Mouse (Mus musculus): ENCODE results near the gene Fhit. TPM values are rescaled to one million over a fixed set of nuclear protein-coding genes. Genes with fewer than 3 reads are reported as not detected.

Fhit gene
- polyA plus RNA-seq, 1 experiment from 2014 or later, result 1.9 TPM

- no peaks in the 10 kb centered on the region for H3K36me3 ChIP-seq (ENCODE audit: control insufficient read depth, insufficient read depth)
- no peaks in the 10 kb centered on the region for H3K27me3 ChIP-seq (ENCODE audit: control insufficient read depth, insufficient read depth, low read depth, low read length)
- H3K27ac ChIP-seq (ENCODE audit: low read length), result no peak overlapping the region
- WGBS (ENCODE audit: insufficient replicate concordance), result 76% methylated on average over 2 of the region's 2 CpGs
- H3K4me1 ChIP-seq (ENCODE audit: control insufficient read depth, low read depth, low read length), result no peaks in the 10 kb centered on the region
- ATAC-seq (ENCODE audit: low read depth), result no peak
- H3K9me3 ChIP-seq (replicated peaks; ENCODE audit: control insufficient read depth, low read length), result no peaks in the 10 kb centered on the region
- no peak overlapping the region for H3K4me2 ChIP-seq (ENCODE audit: low read depth, low read length)
- no peak overlapping the region for H3K4me3 ChIP-seq (ENCODE audit: low read depth, low read length)
- no peak overlapping the region for H3K9ac ChIP-seq (ENCODE audit: low read depth, low read length)
Observed at GRCm38 (mm10) chr14:10221847-10222246, 940.0 kb downstream of the Fhit start.

GRCm38 (mm10) chr14:10213216-10213615 is 948.6 kb downstream of the Fhit start:
- H3K4me3 ChIP-seq (ENCODE audit: low read depth, low read length), result no peak overlapping the region
- H3K36me3 ChIP-seq (ENCODE audit: control insufficient read depth, insufficient read depth), result no peaks in the 10 kb centered on the region
- H3K4me2 ChIP-seq (ENCODE audit: low read depth, low read length), result no peak overlapping the region
- WGBS (ENCODE audit: insufficient replicate concordance), result 38% methylated on average over 4 of the region's 4 CpGs
- no peaks in the 10 kb centered on the region for H3K4me1 ChIP-seq (ENCODE audit: control insufficient read depth, low read depth, low read length)
- H3K27me3 ChIP-seq (ENCODE audit: control insufficient read depth, insufficient read depth, low read depth, low read length), result no peaks in the 10 kb centered on the region
- no peak overlapping the region for H3K9ac ChIP-seq (ENCODE audit: low read depth, low read length)
- H3K9me3 ChIP-seq (replicated peaks; ENCODE audit: control insufficient read depth, low read length), result no peaks in the 10 kb centered on the region
- no peak overlapping the region for H3K27ac ChIP-seq (ENCODE audit: low read length)
- ATAC-seq (ENCODE audit: low read depth), result no peak

GRCm38 (mm10) chr14:10211184-10211583 is 950.7 kb downstream of the Fhit start:
- no peak overlapping the region for H3K27ac ChIP-seq (ENCODE audit: low read length)
- no peak overlapping the region for H3K4me2 ChIP-seq (ENCODE audit: low read depth, low read length)
- no peak overlapping the region for H3K9ac ChIP-seq (ENCODE audit: low read depth, low read length)
- no peaks in the 10 kb centered on the region for H3K4me1 ChIP-seq (ENCODE audit: control insufficient read depth, low read depth, low read length)
- no peak overlapping the region for H3K4me3 ChIP-seq (ENCODE audit: low read depth, low read length)
- no peaks in the 10 kb centered on the region for H3K27me3 ChIP-seq (ENCODE audit: control insufficient read depth, insufficient read depth, low read depth, low read length)
- no peaks in the 10 kb centered on the region for H3K36me3 ChIP-seq (ENCODE audit: control insufficient read depth, insufficient read depth)
- ATAC-seq (ENCODE audit: low read depth), result no peak
- WGBS (ENCODE audit: insufficient replicate concordance), result 49% methylated on average over 5 of the region's 5 CpGs
- H3K9me3 ChIP-seq (replicated peaks; ENCODE audit: control insufficient read depth, low read length), result no peaks in the 10 kb centered on the region

- WGBS (ENCODE audit: insufficient replicate concordance), result 32% methylated on average over 3 of the region's 3 CpGs
- no peak overlapping the region for H3K9ac ChIP-seq (ENCODE audit: low read depth, low read length)
- H3K4me3 ChIP-seq (ENCODE audit: low read depth, low read length), result no peak overlapping the region
- no peak for ATAC-seq (ENCODE audit: low read depth)
- H3K27me3 ChIP-seq (ENCODE audit: control insufficient read depth, insufficient read depth, low read depth, low read length), result no peaks in the 10 kb centered on the region
- H3K27ac ChIP-seq (ENCODE audit: low read length), result no peak overlapping the region
- no peak overlapping the region for H3K4me2 ChIP-seq (ENCODE audit: low read depth, low read length)
- no peaks in the 10 kb centered on the region for H3K4me1 ChIP-seq (ENCODE audit: control insufficient read depth, low read depth, low read length)
- no peaks in the 10 kb centered on the region for H3K36me3 ChIP-seq (ENCODE audit: control insufficient read depth, insufficient read depth)
- no peaks in the 10 kb centered on the region for H3K9me3 ChIP-seq (replicated peaks; ENCODE audit: control insufficient read depth, low read length)
Observed at GRCm38 (mm10) chr14:10209007-10209406, 952.8 kb downstream of the Fhit start.

- H3K9me3 ChIP-seq (replicated peaks; ENCODE audit: control insufficient read depth, low read length), result no peaks in the 10 kb centered on the region
- H3K36me3 ChIP-seq (ENCODE audit: control insufficient read depth, insufficient read depth), result no peaks in the 10 kb centered on the region
- 70% methylated on average over 5 of the region's 5 CpGs for whole genome bisulfite sequencing (ENCODE audit: insufficient replicate concordance)
- no peak overlapping the region for H3K4me3 ChIP-seq (ENCODE audit: low read depth, low read length)
- H3K4me2 ChIP-seq (ENCODE audit: low read depth, low read length), result no peak overlapping the region
- H3K27ac ChIP-seq (ENCODE audit: low read length), result no peak overlapping the region
- H3K27me3 ChIP-seq (ENCODE audit: control insufficient read depth, insufficient read depth, low read depth, low read length), result no peaks in the 10 kb centered on the region
- H3K9ac ChIP-seq (ENCODE audit: low read depth, low read length), result no peak overlapping the region
- H3K4me1 ChIP-seq (ENCODE audit: control insufficient read depth, low read depth, low read length), result no peaks in the 10 kb centered on the region
- no peak for ATAC-seq (ENCODE audit: low read depth)
Observed at GRCm38 (mm10) chr14:10205699-10206098, 956.1 kb downstream of the Fhit start.

GRCm38 (mm10) chr14:10205290-10205689 is 956.5 kb downstream of the Fhit start:
- no peaks in the 10 kb centered on the region for H3K36me3 ChIP-seq (ENCODE audit: control insufficient read depth, insufficient read depth)
- no peak overlapping the region for H3K4me3 ChIP-seq (ENCODE audit: low read depth, low read length)
- H3K27ac ChIP-seq (ENCODE audit: low read length), result no peak overlapping the region
- no peak overlapping the region for H3K4me2 ChIP-seq (ENCODE audit: low read depth, low read length)
- no peak for ATAC-seq (ENCODE audit: low read depth)
- no peaks in the 10 kb centered on the region for H3K4me1 ChIP-seq (ENCODE audit: control insufficient read depth, low read depth, low read length)
- 64% methylated on average over 4 of the region's 4 CpGs for WGBS (ENCODE audit: insufficient replicate concordance)
- H3K9ac ChIP-seq (ENCODE audit: low read depth, low read length), result no peak overlapping the region
- no peaks in the 10 kb centered on the region for H3K9me3 ChIP-seq (replicated peaks; ENCODE audit: control insufficient read depth, low read length)
- no peaks in the 10 kb centered on the region for H3K27me3 ChIP-seq (ENCODE audit: control insufficient read depth, insufficient read depth, low read depth, low read length)

GRCm38 (mm10) chr14:10194130-10194529 is 967.7 kb downstream of the Fhit start:
- no peak for ATAC-seq (ENCODE audit: low read depth)
- no peak overlapping the region for H3K4me2 ChIP-seq (ENCODE audit: low read depth, low read length)
- 49% methylated on average over 5 of the region's 5 CpGs for WGBS (ENCODE audit: insufficient replicate concordance)
- H3K4me1 ChIP-seq (ENCODE audit: control insufficient read depth, low read depth, low read length), result no peaks in the 10 kb centered on the region
- no peak overlapping the region for H3K27ac ChIP-seq (ENCODE audit: low read length)
- no peaks in the 10 kb centered on the region for H3K36me3 ChIP-seq (ENCODE audit: control insufficient read depth, insufficient read depth)
- H3K9me3 ChIP-seq (replicated peaks; ENCODE audit: control insufficient read depth, low read length), result no peaks in the 10 kb centered on the region
- no peaks in the 10 kb centered on the region for H3K27me3 ChIP-seq (ENCODE audit: control insufficient read depth, insufficient read depth, low read depth, low read length)
- no peak overlapping the region for H3K9ac ChIP-seq (ENCODE audit: low read depth, low read length)
- H3K4me3 ChIP-seq (ENCODE audit: low read depth, low read length), result no peak overlapping the region

- Histone ChIP-seq H3K9ac (ENCODE audit: low read depth, low read length) (no peak overlapping the region), H3K4me2 (ENCODE audit: low read depth, low read length) (no peak overlapping the region), H3K36me3 (ENCODE audit: control insufficient read depth, insufficient read depth) (no peaks in the 10 kb centered on the region), H3K4me1 (ENCODE audit: control insufficient read depth, low read depth, low read length) (no peaks in the 10 kb centered on the region), H3K4me3 (ENCODE audit: low read depth, low read length) (no peak overlapping the region), H3K9me3 (replicated peaks; ENCODE audit: control insufficient read depth, low read length) (no peaks in the 10 kb centered on the region), H3K27me3 (ENCODE audit: control insufficient read depth, insufficient read depth, low read depth, low read length) (no peaks in the 10 kb centered on the region), H3K27ac (ENCODE audit: low read length) (no peak overlapping the region)
- WGBS (ENCODE audit: insufficient replicate concordance), result 78% methylated on average over 2 of the region's 2 CpGs
- ATAC-seq (ENCODE audit: low read depth), result no peak
Observed at GRCm38 (mm10) chr14:10171761-10172160, 990.1 kb downstream of the Fhit start.

- Histone ChIP-seq H3K9ac (ENCODE audit: low read depth, low read length) (no peak overlapping the region), H3K4me2 (ENCODE audit: low read depth, low read length) (no peak overlapping the region), H3K27me3 (ENCODE audit: control insufficient read depth, insufficient read depth, low read depth, low read length) (no peaks in the 10 kb centered on the region), H3K4me3 (ENCODE audit: low read depth, low read length) (no peak overlapping the region), H3K4me1 (ENCODE audit: control insufficient read depth, low read depth, low read length) (no peaks in the 10 kb centered on the region), H3K9me3 (replicated peaks; ENCODE audit: control insufficient read depth, low read length) (no peaks in the 10 kb centered on the region), H3K27ac (ENCODE audit: low read length) (no peak overlapping the region), H3K36me3 (ENCODE audit: control insufficient read depth, insufficient read depth) (no peaks in the 10 kb centered on the region)
- WGBS (ENCODE audit: insufficient replicate concordance), result 58% methylated on average over 6 of the region's 6 CpGs
- ATAC-seq (ENCODE audit: low read depth), result no peak
Observed at GRCm38 (mm10) chr14:10166641-10167429, 995.0 kb downstream of the Fhit start.
